Mouse (Mus musculus): Measurements from ENCODE around the gene 2310034G01Rik. TPM values are rescaled to one million over a fixed set of nuclear protein-coding genes. Genes with fewer than 3 reads are reported as not detected.

2310034G01Rik gene
- polyA plus RNA-seq, 1 experiment from 2014 or later = 2.2 TPM

GRCm38 (mm10) chr19:46316846-46317545, 33.1 kb downstream of the 2310034G01Rik start:
- Histone ChIP-seq H3K9me3 (replicated peaks) (no peaks in the 10 kb centered on the region), H3K4me1 (peaks cover 55% of the 10 kb centered on the region), H3K4me3 (peak overlapping the region; percentile 47), H3K27ac (no peak overlapping the region), H3K9ac (peak overlapping the region; percentile 66), H3K36me3 (ENCODE audit: poor library complexity, severe bottlenecking) (peaks cover 10% of the 10 kb centered on the region; the same call in 1 of the 2 replicates), H3K4me2 (peak overlapping the region; percentile 73), H3K27me3 (peaks cover 83% of the 10 kb centered on the region)
- 32% methylated on average over 15 of the region's 15 CpGs for WGBS
- ATAC-seq = no peak

- Histone ChIP-seq H3K4me2 (peak overlapping the region; percentile 73), H3K4me3 (peak overlapping the region; percentile 47; the same call in 1 of the 2 replicates)
Measured at GRCm38 (mm10) chr19:46315752-46316610, 34.1 kb downstream of the 2310034G01Rik start.

GRCm38 (mm10) chr19:46314872-46315742, 35.0 kb downstream of the 2310034G01Rik start:
- H3K9ac ChIP-seq = no peak overlapping the region
- no peak for ATAC-seq
- peaks cover 20% of the 10 kb centered on the region; the same call in 1 of the 2 replicates for H3K36me3 ChIP-seq (ENCODE audit: poor library complexity, severe bottlenecking)
- H3K4me1 ChIP-seq = peaks cover 38% of the 10 kb centered on the region
- H3K4me2 ChIP-seq = no peak overlapping the region
- no peaks in the 10 kb centered on the region for H3K9me3 ChIP-seq (replicated peaks)
- H3K27ac ChIP-seq = no peak overlapping the region
- H3K4me3 ChIP-seq = no peak overlapping the region
- 37% methylated on average over 14 of the region's 14 CpGs for WGBS
- H3K27me3 ChIP-seq = peaks cover 77% of the 10 kb centered on the region

More at GRCm38 (mm10) chr19:46315752-46316610, 34.1 kb downstream of the 2310034G01Rik start:
- H3K4me1 ChIP-seq = peaks cover 45% of the 10 kb centered on the region
- H3K27ac ChIP-seq = no peak overlapping the region
- H3K9ac ChIP-seq = no peak overlapping the region
- WGBS = 47% methylated on average over 12 of the region's 12 CpGs
- no peaks in the 10 kb centered on the region for H3K9me3 ChIP-seq (replicated peaks)
- no peak for ATAC-seq
- peaks cover 83% of the 10 kb centered on the region for H3K27me3 ChIP-seq
- H3K36me3 ChIP-seq (ENCODE audit: poor library complexity, severe bottlenecking) = peaks cover 19% of the 10 kb centered on the region; the same call in 1 of the 2 replicates

GRCm38 (mm10) chr19:46314151-46314601, 35.9 kb downstream of the 2310034G01Rik start:
- Histone ChIP-seq H3K4me3 (no peak overlapping the region), H3K4me1 (peaks cover 31% of the 10 kb centered on the region), H3K9ac (no peak overlapping the region), H3K27ac (no peak overlapping the region), H3K27me3 (peaks cover 67% of the 10 kb centered on the region), H3K9me3 (replicated peaks) (no peaks in the 10 kb centered on the region), H3K4me2 (no peak overlapping the region), H3K36me3 (ENCODE audit: poor library complexity, severe bottlenecking) (peaks cover 20% of the 10 kb centered on the region; the same call in 1 of the 2 replicates)
- ATAC-seq = no peak
- 14% methylated on average over 18 of the region's 18 CpGs for WGBS

GRCm38 (mm10) chr19:46313591-46313990, 36.5 kb downstream of the 2310034G01Rik start:
- 74% methylated on average over 6 of the region's 6 CpGs for WGBS
- H3K9ac ChIP-seq = no peak overlapping the region
- no peak overlapping the region for H3K27ac ChIP-seq
- no peaks in the 10 kb centered on the region for H3K9me3 ChIP-seq (replicated peaks)
- no peak overlapping the region for H3K4me2 ChIP-seq
- H3K27me3 ChIP-seq = peaks cover 64% of the 10 kb centered on the region
- H3K36me3 ChIP-seq (ENCODE audit: poor library complexity, severe bottlenecking) = peaks cover 20% of the 10 kb centered on the region; the same call in 1 of the 2 replicates
- H3K4me3 ChIP-seq = no peak overlapping the region
- peaks cover 30% of the 10 kb centered on the region for H3K4me1 ChIP-seq
- ATAC-seq = no peak

- ATAC-seq = no peak
- 89% methylated on average over 9 of the region's 9 CpGs for WGBS
- peaks cover 64% of the 10 kb centered on the region for H3K27me3 ChIP-seq
Measured at GRCm38 (mm10) chr19:46313116-46313515, 37.0 kb downstream of the 2310034G01Rik start.

GRCm38 (mm10) chr19:46312566-46312965, 37.5 kb downstream of the 2310034G01Rik start:
- H3K27me3 ChIP-seq = peaks cover 64% of the 10 kb centered on the region
- 91% methylated on average over 21 of the region's 21 CpGs for WGBS

More at GRCm38 (mm10) chr19:46313116-46313515, 37.0 kb downstream of the 2310034G01Rik start:
- Histone ChIP-seq H3K9ac (no peak overlapping the region), H3K9me3 (replicated peaks) (no peaks in the 10 kb centered on the region), H3K4me1 (peaks cover 26% of the 10 kb centered on the region), H3K4me2 (no peak overlapping the region), H3K27ac (no peak overlapping the region), H3K4me3 (no peak overlapping the region), H3K36me3 (ENCODE audit: poor library complexity, severe bottlenecking) (peaks cover 20% of the 10 kb centered on the region; the same call in 1 of the 2 replicates)

GRCm38 (mm10) chr19:46311341-46311740, 38.8 kb downstream of the 2310034G01Rik start:
- H3K36me3 ChIP-seq (ENCODE audit: poor library complexity, severe bottlenecking) = peaks cover 20% of the 10 kb centered on the region; the same call in 1 of the 2 replicates
- no peak overlapping the region for H3K4me3 ChIP-seq
- H3K4me2 ChIP-seq = no peak overlapping the region
- 88% methylated on average over 9 of the region's 9 CpGs for WGBS
- H3K9ac ChIP-seq = no peak overlapping the region
- no peaks in the 10 kb centered on the region for H3K9me3 ChIP-seq (replicated peaks)
- H3K27me3 ChIP-seq = peaks cover 64% of the 10 kb centered on the region
- no peak overlapping the region for H3K27ac ChIP-seq
- peaks cover 8% of the 10 kb centered on the region for H3K4me1 ChIP-seq
- no peak for ATAC-seq

More at GRCm38 (mm10) chr19:46312566-46312965, 37.5 kb downstream of the 2310034G01Rik start:
- Histone ChIP-seq H3K27ac (no peak overlapping the region), H3K4me3 (no peak overlapping the region), H3K9me3 (replicated peaks) (no peaks in the 10 kb centered on the region), H3K9ac (no peak overlapping the region), H3K4me2 (no peak overlapping the region), H3K4me1 (peaks cover 20% of the 10 kb centered on the region), H3K36me3 (ENCODE audit: poor library complexity, severe bottlenecking) (peaks cover 20% of the 10 kb centered on the region; the same call in 1 of the 2 replicates)
- ATAC-seq = no peak

- Histone ChIP-seq H3K9me3 (replicated peaks) (no peaks in the 10 kb centered on the region), H3K27ac (no peak overlapping the region), H3K4me1 (peaks cover 13% of the 10 kb centered on the region), H3K4me3 (no peak overlapping the region), H3K27me3 (peaks cover 64% of the 10 kb centered on the region), H3K4me2 (no peak overlapping the region), H3K9ac (no peak overlapping the region), H3K36me3 (ENCODE audit: poor library complexity, severe bottlenecking) (peaks cover 20% of the 10 kb centered on the region; the same call in 1 of the 2 replicates)
- WGBS = 83% methylated on average over 11 of the region's 12 CpGs
- no peak for ATAC-seq
Measured at GRCm38 (mm10) chr19:46310312-46310865, 39.7 kb downstream of the 2310034G01Rik start.

- H3K4me2 ChIP-seq = no peak overlapping the region
- H3K36me3 ChIP-seq (ENCODE audit: poor library complexity, severe bottlenecking) = peaks cover 20% of the 10 kb centered on the region; the same call in 1 of the 2 replicates
- no peaks in the 10 kb centered on the region for H3K9me3 ChIP-seq (replicated peaks)
- no peak overlapping the region for H3K4me3 ChIP-seq
- no peak overlapping the region for H3K27ac ChIP-seq
- peaks cover 19% of the 10 kb centered on the region for H3K4me1 ChIP-seq
- ATAC-seq = no peak
- H3K9ac ChIP-seq = no peak overlapping the region
- WGBS = 85% methylated on average over 21 of the region's 21 CpGs
- peaks cover 63% of the 10 kb centered on the region for H3K27me3 ChIP-seq
Measured at GRCm38 (mm10) chr19:46309651-46310305, 40.3 kb downstream of the 2310034G01Rik start.

All from forebrain, embryonic 13.5 days (tissue).